Mouse (Mus musculus) cortical plate, adult 2 months (tissue): Measurements from ENCODE around the gene Lamtor4.

Experiments
- CTCF ChIP-seq: fragments of 200-500 bp; IDR thresholded peaks from 2 replicates; pipeline ENCODE4 v1.5.1; 2011; ENCODE audit warnings: mild to moderate bottlenecking, control low read depth, low read length; ENCODE audit not compliant: insufficient read depth; ENCODE audit errors: extremely low read depth
- POLR2A ChIP-seq: fragments of 200-500 bp; IDR thresholded peaks from 2 replicates; pipeline ENCODE4 v1.6.1; 2011; ENCODE audit warnings: mild to moderate bottlenecking, low read length, control low read depth; ENCODE audit not compliant: insufficient read depth; ENCODE audit errors: extremely low read depth

DNA sequence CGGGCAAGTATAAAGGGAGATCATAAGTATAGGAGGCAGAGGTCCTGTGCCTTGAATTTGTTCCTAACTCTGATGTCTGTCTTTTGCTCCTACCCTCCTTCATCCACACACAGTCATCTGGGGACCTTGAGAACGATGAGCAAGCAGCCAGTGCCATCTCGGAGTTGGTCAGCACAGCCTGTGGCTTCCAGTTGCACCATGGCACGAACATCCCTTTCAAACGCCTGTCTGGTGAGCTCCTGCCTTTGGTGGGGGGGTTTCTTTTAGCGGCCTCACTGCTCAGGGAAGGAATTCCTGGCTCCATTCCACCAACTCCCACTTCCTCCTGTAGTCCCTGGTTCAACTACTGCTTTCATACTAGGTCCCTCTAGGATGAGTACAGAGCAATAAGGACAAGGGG, 3.3 kb downstream of the Lamtor4 start:
- no peak; the same call in 1 of the 2 replicates for TF ChIP-seq POLR2A
- no peak for TF ChIP-seq CTCF
